Mouse (Mus musculus) liver, adult 2 months (tissue): ENCODE results near the gene Amotl2. TPM values are rescaled to one million over a fixed set of nuclear protein-coding genes. Genes with fewer than 3 reads are reported as not detected.

Experiments used
- DNase-seq: peaks from one replicate; pipeline ENCODE4 v3.0.0-alpha.2; 2011; ENCODE audit warnings: low read depth, low spot score; ENCODE audit errors: extremely low read depth
- H3K27ac ChIP-seq: fragments of 200-500 bp; replicated peaks from 2 replicates; pipeline ENCODE4 v1.5.1; 2012; ENCODE audit warnings: low read depth, mild to moderate bottlenecking, control low read depth, inconsistent platforms, low read length; ENCODE audit not compliant: insufficient read depth
- H3K27me3 ChIP-seq: fragments of 200-500 bp; 2 replicates; pipeline ENCODE4 v1.6.1; 2012; ENCODE audit warnings: mild to moderate bottlenecking, moderate library complexity, low read length, inconsistent platforms; ENCODE audit not compliant: control insufficient read depth, insufficient read depth
- H3K36me3 ChIP-seq: fragments of 200-500 bp; 2 replicates; pipeline ENCODE4 v1.6.1; 2012; ENCODE audit warnings: low read length, inconsistent platforms; ENCODE audit not compliant: control insufficient read depth, insufficient read depth
- H3K4me1 ChIP-seq: fragments of 200-500 bp; 2 replicates; pipeline ENCODE4 v1.6.1; 2011; ENCODE audit warnings: low read length; ENCODE audit not compliant: control insufficient read depth, insufficient read depth
- H3K4me3 ChIP-seq: fragments of 200-500 bp; 2 replicates; pipeline ENCODE4 v1.5.1; 2011; ENCODE audit warnings: low read depth, mild to moderate bottlenecking, control low read depth, low read length, moderate library complexity; ENCODE audit not compliant: insufficient read depth
- H3K79me2 ChIP-seq: fragments of 200-500 bp; 2 replicates; pipeline ENCODE4 v1.6.1; 2012; ENCODE audit warnings: inconsistent platforms, mild to moderate bottlenecking, low read length, moderate library complexity; ENCODE audit not compliant: control insufficient read depth, insufficient read depth
- H3K9ac ChIP-seq: fragments of 200-500 bp; 2 replicates; pipeline ENCODE4 v1.6.1; 2012; ENCODE audit warnings: low read depth, mild to moderate bottlenecking, control low read depth, inconsistent platforms, low read length
- CTCF ChIP-seq: fragments of 200-500 bp; IDR thresholded peaks from 2 replicates; pipeline ENCODE4 v1.5.1; 2011; ENCODE audit warnings: low read depth, low read length, control low read depth
- POLR2A ChIP-seq: fragments of 200-500 bp; IDR thresholded peaks from 2 replicates; pipeline ENCODE4 v1.6.1; 2011; ENCODE audit warnings: low read length, control low read depth; ENCODE audit not compliant: insufficient read depth; ENCODE audit errors: extremely low read depth
- WGBS: fragments of 180-500 bp; shearing (Covaris S2); methylation state at CpG from one replicate; pipeline ENCODE4 v1.1.7; 2018; 5-methylcytosine and 5-hydroxymethylcytosine counted together
- polyA plus RNA-seq: library from polyadenylated mRNA; depleted of rRNA; stranded (reverse); fragments of >200 nt; gene quantifications from 2 replicates; pipeline ENCODE4 v1.2.3, GENCODE M21; 2012
- total RNA-seq: library from RNA; depleted of rRNA; stranded (reverse); fragments of >200 nt; gene quantifications from 2 replicates; pipeline ENCODE4 v1.2.3, GENCODE M21; 2014

The Amotl2 gene
- total and polyA plus RNA-seq, 2 experiments: 9.2 to 19.9 TPM

DNA sequence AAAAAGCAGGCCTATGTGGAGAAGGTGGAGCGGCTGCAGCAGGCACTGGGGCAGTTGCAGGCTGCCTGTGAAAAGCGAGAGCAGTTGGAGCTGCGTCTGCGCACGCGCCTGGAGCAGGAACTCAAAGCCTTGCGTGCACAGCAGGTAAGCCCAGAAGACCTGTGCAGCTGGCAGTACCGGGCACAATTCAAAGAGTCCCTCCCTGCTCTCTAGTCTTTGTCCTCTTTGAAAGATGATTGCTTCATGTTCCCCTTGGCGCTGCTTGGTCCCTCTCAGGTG lies 11.9 kb downstream of the Amotl2 start:
- Histone ChIP-seq H3K4me1 (peaks cover 49% of the 10 kb centered on the region), H3K27ac (peak overlapping the region; percentile 53), H3K27me3 (no peaks in the 10 kb centered on the region), H3K4me3 (no peak overlapping the region), H3K36me3 (peaks cover 72% of the 10 kb centered on the region), H3K9ac (peak overlapping the region; percentile 43), H3K79me2 (peaks cover 2% of the 10 kb centered on the region; the same call in 1 of the 2 replicates)
- TF ChIP-seq POLR2A: no peak
- no peak for TF ChIP-seq CTCF
- 61% methylated on average over 9 of the region's 9 CpGs for WGBS
- DNase-seq: peak; percentile 70

DNA sequence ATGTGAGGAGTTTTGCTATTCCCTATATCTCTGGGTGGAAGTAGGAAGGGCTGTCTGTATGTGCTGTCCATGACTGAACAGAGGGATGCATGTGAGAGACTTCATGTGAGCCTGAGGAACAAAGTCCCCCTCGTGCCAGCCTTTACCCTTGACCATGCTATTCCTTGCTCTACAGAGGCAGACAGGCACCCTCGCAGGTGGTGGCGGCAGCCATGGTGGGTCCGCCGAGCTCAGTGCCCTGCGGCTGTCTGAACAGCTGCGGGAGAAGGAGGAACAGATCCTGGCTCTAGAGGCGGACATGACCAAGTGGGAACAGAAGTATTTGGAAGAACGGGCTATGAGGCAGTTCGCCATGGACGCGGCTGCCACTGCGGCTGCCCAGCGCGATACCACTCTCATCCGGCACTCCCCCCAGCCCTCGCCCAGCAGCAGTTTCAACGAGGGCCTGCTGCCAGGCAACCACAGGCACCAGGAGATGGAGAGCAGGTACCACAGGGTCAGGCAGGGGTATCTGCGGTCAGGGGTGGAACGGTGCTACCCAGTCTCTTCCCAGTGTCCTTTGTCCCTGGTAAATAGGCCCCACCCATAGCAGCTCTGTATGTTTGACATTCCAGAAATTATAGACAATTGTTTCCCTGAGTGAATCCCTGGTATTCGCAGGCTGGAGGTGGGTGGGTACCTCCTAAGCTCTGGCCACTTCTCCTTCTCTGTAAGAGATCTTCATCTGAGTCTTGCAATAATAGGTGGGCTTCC lies 12.8 kb downstream of the Amotl2 start:
- no peak overlapping the region for H3K9ac ChIP-seq
- H3K79me2 ChIP-seq: peaks cover 2% of the 10 kb centered on the region; the same call in 1 of the 2 replicates
- no peak overlapping the region; the same call in 1 of the 2 replicates for H3K27ac ChIP-seq
- TF ChIP-seq CTCF: no peak
- no peak for TF ChIP-seq POLR2A
- no peak for DNase-seq
- peaks cover 75% of the 10 kb centered on the region for H3K36me3 ChIP-seq
- no peaks in the 10 kb centered on the region for H3K27me3 ChIP-seq
- no peak overlapping the region for H3K4me3 ChIP-seq
- H3K4me1 ChIP-seq: peaks cover 52% of the 10 kb centered on the region
- WGBS: 87% methylated on average over 21 of the region's 21 CpGs

DNA sequence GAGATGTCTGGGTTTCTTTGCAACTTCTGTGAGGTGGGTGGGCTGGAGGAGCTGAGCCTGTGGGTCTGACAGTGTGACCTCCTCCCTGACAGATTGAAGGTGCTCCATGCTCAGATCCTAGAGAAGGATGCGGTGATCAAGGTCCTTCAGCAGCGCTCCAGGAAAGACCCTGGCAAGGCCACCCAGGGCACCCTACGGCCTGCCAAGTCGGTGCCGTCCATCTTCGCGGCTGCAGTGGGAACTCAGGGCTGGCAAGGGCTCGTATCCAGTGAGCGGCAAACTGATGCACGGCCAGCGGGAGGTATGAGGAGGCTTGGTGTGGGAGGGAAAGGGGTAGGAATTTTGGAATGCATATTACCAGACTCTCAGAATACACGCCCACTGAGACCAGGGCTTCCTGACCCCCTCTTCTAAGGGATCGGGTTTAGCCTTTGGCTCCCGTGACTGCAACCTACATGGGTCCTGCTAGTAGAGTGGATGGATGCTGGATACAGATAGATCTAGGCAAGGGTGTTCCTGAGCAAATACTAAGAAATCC lies 13.5 kb downstream of the Amotl2 start:
- peaks cover 49% of the 10 kb centered on the region for H3K4me1 ChIP-seq
- no peak for DNase-seq
- H3K36me3 ChIP-seq: peaks cover 69% of the 10 kb centered on the region
- no peak overlapping the region for H3K4me3 ChIP-seq
- no peak overlapping the region for H3K9ac ChIP-seq
- H3K79me2 ChIP-seq: peaks cover 2% of the 10 kb centered on the region; the same call in 1 of the 2 replicates
- no peak overlapping the region for H3K27ac ChIP-seq
- 84% methylated on average over 14 of the region's 14 CpGs for WGBS
- TF ChIP-seq CTCF: no peak
- TF ChIP-seq POLR2A: no peak
- no peaks in the 10 kb centered on the region for H3K27me3 ChIP-seq

DNA sequence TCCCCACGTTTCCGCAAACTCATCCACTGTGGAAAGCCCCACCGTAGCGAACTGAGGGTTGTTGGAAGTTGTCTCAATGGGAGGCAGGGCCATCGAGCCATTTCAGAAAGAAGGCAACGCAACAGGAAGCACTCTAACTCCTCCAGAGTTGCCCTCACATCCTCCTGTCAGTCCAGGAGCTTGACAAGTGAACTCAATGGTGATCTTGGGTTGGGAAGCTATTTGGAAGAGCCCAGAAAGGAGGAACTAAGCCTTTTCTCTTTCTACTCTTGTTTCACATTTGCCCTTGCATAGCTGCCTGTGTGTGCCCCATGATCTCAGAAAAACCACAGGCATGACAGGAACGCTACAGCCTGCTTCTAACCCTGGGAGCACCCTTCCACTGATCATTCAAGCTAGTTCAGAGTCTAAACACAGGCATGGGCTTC lies 14.6 kb downstream of the Amotl2 start:
- H3K27ac ChIP-seq: no peak overlapping the region; the same call in 1 of the 2 replicates
- H3K79me2 ChIP-seq: peaks cover 2% of the 10 kb centered on the region; the same call in 1 of the 2 replicates
- 72% methylated on average over 7 of the region's 7 CpGs for WGBS
- H3K36me3 ChIP-seq: peaks cover 61% of the 10 kb centered on the region
- TF ChIP-seq CTCF (no peak), POLR2A (no peak)
- no peak overlapping the region for H3K4me3 ChIP-seq
- peaks cover 48% of the 10 kb centered on the region for H3K4me1 ChIP-seq
- H3K27me3 ChIP-seq: no peaks in the 10 kb centered on the region
- DNase-seq: no peak
- no peak overlapping the region for H3K9ac ChIP-seq

DNA sequence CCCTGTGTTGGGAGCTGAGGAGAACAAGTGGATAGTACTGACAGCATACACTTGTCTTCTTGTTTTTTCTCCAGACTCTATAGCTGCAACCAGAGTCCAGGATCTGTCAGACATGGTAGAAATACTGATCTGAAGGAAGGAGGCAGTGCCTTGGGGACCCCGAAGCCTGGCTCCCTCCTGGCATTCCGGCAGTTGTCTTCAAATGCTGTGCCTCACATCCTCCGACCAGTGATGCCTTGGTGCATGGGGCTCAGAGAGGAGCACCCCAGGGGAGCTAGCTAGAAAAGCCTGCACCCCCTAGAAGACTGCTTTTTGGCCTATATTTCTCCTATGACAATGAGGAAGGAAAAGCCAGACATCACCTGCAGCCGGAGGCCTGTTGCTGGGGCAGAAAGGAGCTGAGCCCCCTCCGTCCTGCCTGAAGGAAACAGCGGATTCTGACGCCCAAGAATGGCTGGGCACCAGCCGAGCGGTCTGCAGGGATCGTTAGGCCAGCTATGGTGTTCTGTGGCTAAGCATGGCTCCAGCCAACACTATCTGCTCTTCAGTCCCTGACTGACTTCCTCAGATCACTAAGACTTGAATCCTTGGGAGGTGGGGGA lies 15.2 kb downstream of the Amotl2 start:
- Histone ChIP-seq H3K27ac (no peak overlapping the region; the same call in 1 of the 2 replicates), H3K36me3 (peaks cover 60% of the 10 kb centered on the region), H3K9ac (no peak overlapping the region), H3K27me3 (no peaks in the 10 kb centered on the region), H3K79me2 (peaks cover 2% of the 10 kb centered on the region; the same call in 1 of the 2 replicates), H3K4me3 (no peak overlapping the region), H3K4me1 (peaks cover 51% of the 10 kb centered on the region)
- TF ChIP-seq POLR2A: no peak
- TF ChIP-seq CTCF: no peak
- DNase-seq: no peak
- 83% methylated on average over 10 of the region's 10 CpGs for WGBS
